Mouse (Mus musculus) midbrain, embryonic 12.5 days (tissue): ENCODE measurements around the gene Sptbn4. TPM values are rescaled to one million over a fixed set of nuclear protein-coding genes. Genes with fewer than 3 reads are reported as not detected.

ENCODE experiments used
- ATAC-seq: fragments of 200-750 bp; cut with Nextera tagmentation; 2 replicates; pipeline ENCODE4 v1.8.0; 2017; ENCODE audit warnings: low read depth, moderate TSS enrichment, moderate library complexity; ENCODE audit not compliant: low FRiP score
- H3K27ac ChIP-seq: fragments of 300-500 bp; sonication (generic); replicated peaks from 2 replicates; pipeline ENCODE4 v1.5.1; 2016; ENCODE audit warnings: mild to moderate bottlenecking
- H3K27me3 ChIP-seq: fragments of 300-500 bp; sonication (generic); 2 replicates; pipeline ENCODE4 v1.6.1; 2016; ENCODE audit warnings: mild to moderate bottlenecking
- H3K36me3 ChIP-seq: fragments of 300-500 bp; sonication (generic); 2 replicates; pipeline ENCODE4 v1.6.1; 2016
- H3K4me1 ChIP-seq: fragments of 300-500 bp; sonication (generic); 2 replicates; pipeline ENCODE4 v1.6.1; 2016
- H3K4me2 ChIP-seq: fragments of 300-500 bp; sonication (generic); replicated peaks from 2 replicates; pipeline ENCODE4 v1.6.1; 2016; ENCODE audit warnings: mild to moderate bottlenecking, moderate library complexity
- H3K4me3 ChIP-seq: fragments of 300-500 bp; sonication (generic); 2 replicates; pipeline ENCODE4 v1.5.1; 2016; ENCODE audit warnings: mild to moderate bottlenecking
- H3K9ac ChIP-seq: fragments of 300-500 bp; sonication (generic); replicated peaks from 2 replicates; pipeline ENCODE4 v1.6.1; 2016; ENCODE audit warnings: mild to moderate bottlenecking, moderate library complexity
- H3K9me3 ChIP-seq: fragments of 300-500 bp; sonication (generic); 2 replicates; pipeline ENCODE4 v1.6.1; 2016; ENCODE audit warnings: mild to moderate bottlenecking
- WGBS: fragments of 180-500 bp; shearing (Covaris S2); methylation state at CpG from one replicate; pipeline ENCODE4 v1.1.7; 2016; 5-methylcytosine and 5-hydroxymethylcytosine counted together
- polyA plus RNA-seq: library from polyadenylated mRNA; unstranded; fragments of >200 nt; fragmentation: Nextera tagmentation; extraction: Ambion mirVana; gene quantifications from 2 replicates; pipeline ENCODE4 v1.2.1, GENCODE M21; 2016

Sptbn4 gene
- polyA plus RNA-seq, 1 experiment from 2014 or later: 0.78 TPM

GRCm38 (mm10) chr7:27371715-27372462 is 75.6 kb downstream of the Sptbn4 start:
- Histone ChIP-seq H3K4me2 (peak overlapping the region; percentile 32), H3K36me3 (no peaks in the 10 kb centered on the region), H3K27me3 (peaks cover 98% of the 10 kb centered on the region), H3K9ac (no peak overlapping the region), H3K4me1 (peaks cover 17% of the 10 kb centered on the region), H3K4me3 (peak overlapping the region; percentile 18), H3K27ac (no peak overlapping the region), H3K9me3 (peaks cover 12% of the 10 kb centered on the region)
- no peak for ATAC-seq
- 5% methylated on average over 44 of the region's 44 CpGs for WGBS

GRCm38 (mm10) chr7:27369111-27369510 is 78.4 kb downstream of the Sptbn4 start:
- Histone ChIP-seq H3K9ac (no peak overlapping the region), H3K4me1 (peaks cover 13% of the 10 kb centered on the region), H3K4me2 (no peak overlapping the region), H3K4me3 (no peak overlapping the region), H3K27me3 (peaks cover 100% of the 10 kb centered on the region), H3K27ac (no peak overlapping the region), H3K36me3 (no peaks in the 10 kb centered on the region), H3K9me3 (peaks cover 12% of the 10 kb centered on the region)
- no peak for ATAC-seq
- 83% methylated on average over 19 of the region's 19 CpGs for WGBS

GRCm38 (mm10) chr7:27367976-27368375 is 79.5 kb downstream of the Sptbn4 start:
- Histone ChIP-seq H3K9me3 (peaks cover 8% of the 10 kb centered on the region), H3K4me3 (no peak overlapping the region), H3K27me3 (peaks cover 100% of the 10 kb centered on the region), H3K9ac (no peak overlapping the region), H3K4me2 (peak overlapping the region; percentile 21; the same call in 1 of the 2 replicates), H3K36me3 (no peaks in the 10 kb centered on the region), H3K27ac (no peak overlapping the region), H3K4me1 (peaks cover 13% of the 10 kb centered on the region)
- ATAC-seq: no peak
- WGBS: 16% methylated on average over 11 of the region's 11 CpGs

GRCm38 (mm10) chr7:27366082-27366844 is 81.2 kb downstream of the Sptbn4 start:
- Histone ChIP-seq H3K9ac (no peak overlapping the region), H3K4me1 (peaks cover 12% of the 10 kb centered on the region; the same call in 1 of the 2 replicates), H3K36me3 (no peaks in the 10 kb centered on the region), H3K4me3 (no peak overlapping the region), H3K9me3 (peaks cover 8% of the 10 kb centered on the region), H3K27me3 (peaks cover 93% of the 10 kb centered on the region), H3K4me2 (no peak overlapping the region), H3K27ac (no peak overlapping the region)
- 39% methylated on average over 21 of the region's 21 CpGs for WGBS
- ATAC-seq: no peak

- 4% methylated on average over 29 of the region's 29 CpGs for WGBS
- H3K4me3 ChIP-seq: peak overlapping the region; percentile 18
Measured at GRCm38 (mm10) chr7:27364379-27364778, 83.1 kb downstream of the Sptbn4 start.

GRCm38 (mm10) chr7:27361283-27361946 is 86.1 kb downstream of the Sptbn4 start:
- under 1% methylated on average over 52 of the region's 52 CpGs for WGBS
- Histone ChIP-seq H3K27me3 (peaks cover 67% of the 10 kb centered on the region), H3K4me1 (peaks cover 11% of the 10 kb centered on the region), H3K9me3 (no peaks in the 10 kb centered on the region), H3K36me3 (no peaks in the 10 kb centered on the region), H3K27ac (no peak overlapping the region), H3K4me2 (peak overlapping the region; percentile 61), H3K4me3 (peak overlapping the region; percentile 51), H3K9ac (peak overlapping the region; percentile 61; the same call in 1 of the 2 replicates)
- ATAC-seq: peak; percentile 91

More at GRCm38 (mm10) chr7:27364379-27364778, 83.1 kb downstream of the Sptbn4 start:
- no peak for ATAC-seq
- H3K4me1 ChIP-seq: peaks cover 12% of the 10 kb centered on the region; the same call in 1 of the 2 replicates
- no peak overlapping the region for H3K9ac ChIP-seq
- H3K4me2 ChIP-seq: no peak overlapping the region
- H3K27ac ChIP-seq: no peak overlapping the region
- H3K27me3 ChIP-seq: peaks cover 75% of the 10 kb centered on the region
- H3K9me3 ChIP-seq: no peaks in the 10 kb centered on the region
- no peaks in the 10 kb centered on the region for H3K36me3 ChIP-seq

- H3K9ac ChIP-seq: no peak overlapping the region
- H3K27ac ChIP-seq: no peak overlapping the region
Measured at GRCm38 (mm10) chr7:27360749-27361148, 86.7 kb downstream of the Sptbn4 start.

GRCm38 (mm10) chr7:27359706-27360358 is 87.7 kb downstream of the Sptbn4 start:
- peaks cover 53% of the 10 kb centered on the region for H3K27me3 ChIP-seq
- H3K27ac ChIP-seq: no peak overlapping the region
- H3K4me3 ChIP-seq: no peak overlapping the region
- WGBS: 79% methylated on average over 9 of the region's 9 CpGs
- no peaks in the 10 kb centered on the region for H3K36me3 ChIP-seq
- H3K4me1 ChIP-seq: peaks cover 14% of the 10 kb centered on the region
- ATAC-seq: no peak
- H3K9ac ChIP-seq: no peak overlapping the region
- H3K9me3 ChIP-seq: no peaks in the 10 kb centered on the region
- H3K4me2 ChIP-seq: no peak overlapping the region

More at GRCm38 (mm10) chr7:27360749-27361148, 86.7 kb downstream of the Sptbn4 start:
- Histone ChIP-seq H3K4me3 (peak overlapping the region; percentile 16; the same call in 1 of the 2 replicates), H3K4me2 (peak overlapping the region; percentile 61), H3K27me3 (peaks cover 62% of the 10 kb centered on the region), H3K4me1 (peaks cover 14% of the 10 kb centered on the region), H3K9me3 (no peaks in the 10 kb centered on the region), H3K36me3 (no peaks in the 10 kb centered on the region)
- WGBS: 57% methylated on average over 6 of the region's 6 CpGs
- no peak for ATAC-seq

GRCm38 (mm10) chr7:27359162-27359561 is 88.3 kb downstream of the Sptbn4 start:
- Histone ChIP-seq H3K9me3 (no peaks in the 10 kb centered on the region), H3K27me3 (peaks cover 46% of the 10 kb centered on the region), H3K27ac (no peak overlapping the region), H3K9ac (no peak overlapping the region), H3K4me1 (peaks cover 21% of the 10 kb centered on the region), H3K36me3 (no peaks in the 10 kb centered on the region), H3K4me2 (no peak overlapping the region), H3K4me3 (no peak overlapping the region)
- 65% methylated on average over 2 of the region's 2 CpGs for WGBS
- ATAC-seq: no peak

- WGBS: 16% methylated on average over 3 of the region's 3 CpGs
- H3K27ac ChIP-seq: no peak overlapping the region
- peaks cover 23% of the 10 kb centered on the region for H3K4me1 ChIP-seq
- 0 out of 2 replicates have a peak overlapping the region, but pooled peaks have one; percentile 78 for H3K4me2 ChIP-seq
- H3K36me3 ChIP-seq: no peaks in the 10 kb centered on the region
- peaks cover 32% of the 10 kb centered on the region for H3K27me3 ChIP-seq
- no peak overlapping the region for H3K4me3 ChIP-seq
- no peaks in the 10 kb centered on the region for H3K9me3 ChIP-seq
- no peak for ATAC-seq
- H3K9ac ChIP-seq: no peak overlapping the region
Measured at GRCm38 (mm10) chr7:27357595-27357978, 89.9 kb downstream of the Sptbn4 start.

- ATAC-seq: no peak
- Histone ChIP-seq H3K9ac (peak within 1 kb of the TSS; percentile 28; the same call in 1 of the 2 replicates), H3K4me3 (peak within 1 kb of the TSS; percentile 79), H3K4me1 (peaks cover 20% of the 10 kb centered on the region), H3K36me3 (no peaks in the 10 kb centered on the region), H3K27ac (no peak within 1 kb of the TSS), H3K27me3 (peaks cover 27% of the 10 kb centered on the region), H3K9me3 (no peaks in the 10 kb centered on the region), H3K4me2 (peak within 1 kb of the TSS; percentile 78)
- WGBS: 6% methylated on average over 27 of the region's 27 CpGs
Measured at GRCm38 (mm10) chr7:27356861-27357594, 90.5 kb downstream of the Sptbn4 start, which contains the start of gene Gm20479. Gene Gm20479, minus strand, starts transcription at chr7:27357419.
